Mouse (Mus musculus) frontal cortex, postnatal 14 days (tissue): ENCODE data around the gene Pla2g7.
"Not testable (repeated sequence)": the region's sequence is repeated elsewhere in the genome, so short reads cannot be mapped to it uniquely, and the experiment has no call there.

Experiments used
- DNase-seq, 2 experiments: peaks; one replicate each; pipeline ENCODE4 v3.0.0; 2022; ENCODE audit warnings: low spot score in 2 of 2

Gene Pla2g7

DNA sequence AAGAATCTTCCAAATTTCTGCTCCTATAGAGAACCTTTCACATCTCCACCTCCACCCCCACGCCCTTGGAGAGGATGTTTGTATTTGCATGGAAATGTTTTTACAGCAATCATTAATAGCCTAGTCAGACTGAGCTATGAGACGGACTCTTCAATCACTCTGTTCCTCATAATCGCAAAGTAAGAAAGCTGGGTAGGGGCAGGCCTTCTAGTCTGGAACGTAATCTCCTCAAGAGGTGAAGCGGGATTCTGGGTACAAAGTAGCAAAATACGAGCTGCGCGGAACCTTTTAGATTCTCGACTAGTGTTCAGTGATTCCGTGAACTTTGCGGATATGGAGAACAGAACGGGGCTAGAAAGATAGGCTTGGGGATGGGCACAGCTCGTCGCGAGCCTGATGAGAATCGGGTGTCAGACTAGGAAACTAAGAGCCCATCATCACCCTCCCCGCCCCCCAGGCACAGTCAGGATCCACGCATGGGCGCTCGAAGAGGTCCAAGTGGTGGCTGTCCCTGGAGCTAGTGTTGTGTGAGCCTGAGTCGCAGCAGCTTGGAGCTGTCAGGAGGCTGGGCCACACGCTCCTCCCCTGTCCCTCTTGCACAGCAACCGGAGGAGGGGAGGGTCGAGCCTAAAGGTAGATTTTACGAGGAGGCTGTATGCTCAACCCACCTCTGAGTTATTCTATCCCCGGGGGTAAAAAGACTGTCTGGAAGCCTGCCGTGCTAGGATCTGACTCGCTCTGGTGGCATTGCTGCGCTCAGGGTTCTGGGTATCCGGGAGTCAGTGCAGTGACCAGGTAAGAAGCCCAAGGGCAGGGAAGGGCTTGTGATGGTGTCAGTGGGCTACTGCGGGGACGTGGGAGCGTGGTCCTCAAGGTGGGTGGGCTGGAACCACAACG lies at the start of gene Pla2g7:
Gene Pla2g7 (plus strand): TSS at position 107 of the 897 bp plus-strand sequence.
- DNase-seq, result peak; percentile 24 to 39

DNA sequence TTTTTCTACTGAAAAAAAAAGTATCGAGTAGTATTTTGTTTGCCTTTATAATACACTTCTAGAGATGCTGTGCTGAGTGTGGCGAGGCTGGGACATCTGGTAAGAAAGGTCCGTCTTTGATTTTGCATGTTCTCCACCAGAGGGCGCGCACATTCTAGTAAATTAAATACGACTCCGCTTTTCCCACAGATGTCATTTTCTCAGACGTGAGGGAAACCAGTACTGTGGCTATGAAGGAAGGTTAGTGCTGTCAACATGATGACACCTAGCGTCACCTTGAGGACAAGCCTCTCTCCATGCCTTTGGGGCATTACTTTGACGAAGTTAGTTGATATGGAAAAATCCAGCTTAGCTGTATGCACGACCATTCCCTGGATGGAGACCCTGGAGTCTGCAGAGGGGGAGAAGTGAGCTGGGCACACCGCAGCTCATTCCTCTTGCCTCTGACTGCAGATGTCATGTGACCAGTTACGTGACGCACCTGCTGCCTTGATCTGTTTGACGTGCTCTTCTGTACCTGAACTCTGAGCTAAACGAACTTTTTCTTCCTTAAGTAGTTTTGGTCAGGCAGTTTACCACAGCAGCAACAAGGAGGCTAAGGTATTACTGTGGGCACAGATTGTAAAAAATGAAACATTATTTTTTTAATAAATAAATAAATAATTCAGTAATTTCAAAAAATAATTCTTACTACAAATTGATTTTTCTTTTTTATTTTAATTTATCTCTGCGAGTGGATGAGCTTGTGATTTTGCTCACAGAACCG lies 49.1 kb upstream of the Pla2g7 start:
- peak; percentile 10 to 62 for DNase-seq

DNA sequence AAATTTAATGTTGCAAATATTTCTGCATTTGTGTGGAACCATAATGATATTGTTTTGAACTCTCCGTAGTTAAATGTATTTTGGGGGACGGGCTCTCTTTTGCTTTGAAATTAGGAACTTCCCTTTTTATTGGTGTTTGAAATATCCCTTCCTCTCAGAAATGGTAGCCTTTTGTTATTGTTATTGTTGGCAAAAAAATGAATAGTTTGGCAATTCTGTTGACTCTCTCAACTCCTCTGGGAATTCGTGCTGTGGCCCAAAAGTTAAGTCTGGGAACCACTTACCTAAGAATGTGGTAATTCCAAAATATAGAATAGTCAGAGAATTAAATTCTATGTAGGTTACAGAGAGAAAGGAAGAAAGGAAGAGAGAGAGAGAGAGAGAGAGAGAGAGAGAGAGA lies 47.7 kb upstream of the Pla2g7 start:
- DNase-seq, result no peak

DNA sequence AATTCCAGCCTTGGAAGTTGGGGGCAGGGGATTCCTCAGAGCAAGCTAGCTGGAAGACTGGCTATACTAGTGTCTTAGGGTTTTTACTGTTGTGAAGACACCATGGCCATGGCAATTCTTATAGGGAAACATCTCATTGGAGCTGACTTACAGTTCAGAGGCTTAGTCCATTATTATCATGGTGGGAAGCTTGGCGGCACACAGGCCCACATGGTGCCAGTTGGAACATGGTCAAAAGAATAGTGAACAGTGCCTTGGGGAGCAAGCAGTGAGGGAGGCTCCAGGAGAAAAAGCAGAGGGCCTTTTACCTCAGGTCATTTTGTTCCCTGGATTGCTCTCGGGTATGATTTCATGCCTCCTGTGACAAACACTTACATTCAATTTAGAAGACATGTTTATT lies 37.4 kb upstream of the Pla2g7 start:
- DNase-seq, result no peak

DNA sequence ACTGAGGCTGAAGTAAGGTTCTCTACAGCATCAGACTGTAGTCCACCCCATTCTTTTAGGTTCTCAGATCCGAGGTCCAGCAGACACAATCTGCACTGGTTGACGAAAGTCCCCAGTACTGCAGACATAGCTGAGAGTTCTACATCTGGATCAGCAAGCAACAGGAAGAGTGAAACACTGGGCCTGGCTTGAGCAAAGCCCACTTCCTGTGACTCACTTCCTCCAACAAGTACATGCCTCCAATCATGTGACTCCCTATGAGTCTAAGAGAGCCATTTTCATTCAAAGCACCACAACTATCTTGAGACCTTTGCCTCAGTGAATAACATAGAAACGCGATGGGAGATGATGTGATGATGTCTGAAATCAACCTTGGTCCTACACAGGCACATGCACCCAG lies 36.7 kb upstream of the Pla2g7 start:
- DNase-seq, result no peak

DNA sequence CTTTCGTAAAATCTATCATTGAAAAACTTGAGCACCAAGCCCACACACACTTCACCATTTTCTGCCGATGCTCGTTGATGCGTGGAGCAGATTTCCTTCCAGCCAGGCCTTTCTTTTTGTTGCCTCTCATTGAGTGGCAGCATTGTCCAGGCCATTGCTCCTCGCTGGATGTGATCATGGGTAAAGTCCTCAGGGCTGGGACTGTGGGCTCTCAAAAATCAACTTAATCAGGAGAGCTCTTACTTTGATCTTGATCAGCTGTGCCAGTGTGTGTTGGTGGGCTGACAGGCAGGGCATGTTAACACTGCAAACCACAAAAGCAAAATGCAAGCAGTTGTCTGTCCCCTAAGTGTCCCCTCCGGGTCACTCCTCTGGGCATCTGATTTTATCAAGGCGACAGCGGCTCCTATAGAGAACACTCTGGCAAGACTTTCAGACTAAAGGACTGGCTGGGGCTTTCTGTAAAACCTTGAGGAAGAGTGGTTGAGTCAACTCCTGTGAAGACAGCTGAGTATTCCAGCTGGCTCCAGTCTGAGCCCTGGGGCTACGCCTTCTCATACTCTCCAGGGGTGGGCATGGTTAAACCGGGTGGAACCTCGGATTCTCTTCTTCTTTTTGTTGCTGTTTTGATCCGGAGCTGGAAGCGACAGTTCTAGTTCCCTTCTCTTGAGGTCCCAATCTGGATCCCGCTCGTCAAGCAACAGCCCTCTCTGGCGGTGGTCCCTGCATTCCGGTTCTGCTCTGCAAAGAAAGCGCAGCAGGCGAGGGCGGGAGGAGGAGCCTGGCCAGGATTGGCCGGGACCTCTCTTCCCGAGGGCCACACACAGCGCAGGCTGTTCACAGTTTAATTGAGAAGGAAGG lies 33.3 kb upstream of the Pla2g7 start:
- peak; percentile 5 to 15 for DNase-seq

DNA sequence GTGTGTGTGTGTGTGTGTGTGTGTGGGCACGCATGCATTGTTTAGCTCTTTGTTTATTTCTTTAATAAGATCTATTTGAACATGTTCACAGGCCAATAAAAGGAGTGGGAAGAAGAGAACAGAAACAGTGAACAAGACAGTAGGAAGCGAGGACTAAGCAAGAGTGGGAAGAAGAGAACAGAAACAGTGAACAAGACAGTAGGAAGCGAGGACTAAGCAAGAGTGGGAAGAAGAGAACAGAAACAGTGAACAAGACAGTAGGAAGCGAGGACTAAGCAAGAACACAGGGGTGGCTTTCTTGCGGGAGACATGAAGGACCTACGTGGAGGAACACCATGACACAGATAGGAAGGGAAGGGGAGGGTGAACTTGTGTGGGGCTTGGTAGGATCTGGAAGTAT lies 31.1 kb upstream of the Pla2g7 start:
- not testable (repeated sequence) for DNase-seq

DNA sequence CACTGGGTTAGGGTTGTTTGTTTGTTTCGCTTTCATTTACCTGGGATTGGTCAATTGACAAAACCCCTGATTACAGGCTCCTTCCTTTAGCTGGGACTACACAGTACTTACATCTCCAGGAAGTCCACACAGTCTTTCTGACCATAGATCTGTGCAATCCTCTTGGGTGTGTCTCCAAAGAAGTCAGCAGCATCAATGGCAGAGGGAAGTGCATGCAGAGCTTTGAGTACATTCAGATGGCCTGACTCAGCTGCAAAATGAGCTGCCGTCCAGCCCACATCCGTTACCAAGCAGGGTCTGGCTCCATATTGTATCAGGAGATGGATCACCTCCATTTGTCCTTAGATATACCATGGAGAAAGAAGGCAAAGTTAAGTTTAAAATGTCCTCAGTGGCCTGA lies 29.1 kb upstream of the Pla2g7 start:
- no peak for DNase-seq

DNA sequence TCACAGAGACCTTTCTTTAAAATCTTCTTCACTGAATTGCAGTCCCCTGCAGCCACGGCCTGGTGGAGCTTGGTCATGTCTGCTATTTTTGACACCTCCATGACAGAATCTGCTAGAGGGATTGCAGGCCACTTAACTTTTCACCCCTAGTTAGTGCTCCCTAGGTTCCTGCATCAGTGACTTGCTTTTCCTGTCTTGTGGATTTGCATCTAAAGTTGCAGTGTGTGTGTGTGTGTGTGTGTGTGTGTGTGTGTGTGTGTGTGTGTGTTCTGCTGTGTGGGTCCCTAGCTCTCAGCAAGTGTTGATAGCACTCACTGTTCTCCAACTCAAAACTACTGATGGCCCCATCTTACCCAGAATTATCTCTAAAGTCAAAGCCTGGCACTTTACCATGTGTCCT lies 24.4 kb upstream of the Pla2g7 start, which contains the start of gene Ankrd66:
Gene Ankrd66 (minus strand): TSS at position 101 of the 400 bp plus-strand sequence.
- no peak for DNase-seq

DNA sequence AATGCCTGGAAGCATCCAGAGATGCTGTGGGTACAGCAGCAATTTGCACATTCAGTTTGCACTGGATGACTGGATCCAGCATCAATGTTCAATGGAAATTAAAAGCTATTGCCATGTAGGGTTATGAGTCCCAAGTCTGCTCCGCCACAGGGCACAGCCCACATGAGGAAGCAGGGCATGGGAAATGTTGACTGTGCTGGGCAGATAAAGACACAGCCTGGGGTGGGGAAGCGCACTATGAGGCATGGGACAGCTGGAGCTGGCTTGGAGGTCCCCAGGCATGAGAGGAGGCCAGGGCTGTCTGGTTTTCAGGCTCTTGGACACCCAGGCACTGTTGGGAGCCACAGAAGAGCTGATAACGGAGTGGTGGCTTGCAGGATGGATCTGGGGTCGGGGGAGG lies 23.9 kb upstream of the Pla2g7 start:
- no peak for DNase-seq

DNA sequence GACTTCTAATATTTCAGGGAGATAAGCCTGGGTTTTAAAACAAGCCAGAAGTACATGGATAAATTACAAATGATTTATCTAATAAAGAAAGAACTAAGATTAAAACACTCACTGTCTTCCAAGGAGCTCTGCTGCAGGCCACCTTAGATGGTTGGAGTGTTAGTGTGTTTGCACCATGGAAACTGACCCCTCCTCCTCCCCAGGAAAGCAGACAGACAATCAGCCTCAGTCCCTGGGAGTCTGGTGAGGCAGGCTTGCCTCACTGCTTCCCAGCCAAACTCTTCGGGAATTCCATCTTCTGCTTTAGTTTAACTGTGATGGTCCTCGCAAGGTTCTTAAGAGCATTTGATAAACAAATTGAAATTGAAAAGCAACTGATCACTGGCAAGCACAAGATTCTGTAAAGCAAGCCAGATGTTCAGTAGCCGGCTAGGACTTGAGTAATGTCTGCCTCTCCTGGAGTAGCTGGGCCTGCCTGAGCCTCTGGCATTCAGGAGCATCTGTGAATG lies 16.7 kb upstream of the Pla2g7 start:
- DNase-seq, result no peak

DNA sequence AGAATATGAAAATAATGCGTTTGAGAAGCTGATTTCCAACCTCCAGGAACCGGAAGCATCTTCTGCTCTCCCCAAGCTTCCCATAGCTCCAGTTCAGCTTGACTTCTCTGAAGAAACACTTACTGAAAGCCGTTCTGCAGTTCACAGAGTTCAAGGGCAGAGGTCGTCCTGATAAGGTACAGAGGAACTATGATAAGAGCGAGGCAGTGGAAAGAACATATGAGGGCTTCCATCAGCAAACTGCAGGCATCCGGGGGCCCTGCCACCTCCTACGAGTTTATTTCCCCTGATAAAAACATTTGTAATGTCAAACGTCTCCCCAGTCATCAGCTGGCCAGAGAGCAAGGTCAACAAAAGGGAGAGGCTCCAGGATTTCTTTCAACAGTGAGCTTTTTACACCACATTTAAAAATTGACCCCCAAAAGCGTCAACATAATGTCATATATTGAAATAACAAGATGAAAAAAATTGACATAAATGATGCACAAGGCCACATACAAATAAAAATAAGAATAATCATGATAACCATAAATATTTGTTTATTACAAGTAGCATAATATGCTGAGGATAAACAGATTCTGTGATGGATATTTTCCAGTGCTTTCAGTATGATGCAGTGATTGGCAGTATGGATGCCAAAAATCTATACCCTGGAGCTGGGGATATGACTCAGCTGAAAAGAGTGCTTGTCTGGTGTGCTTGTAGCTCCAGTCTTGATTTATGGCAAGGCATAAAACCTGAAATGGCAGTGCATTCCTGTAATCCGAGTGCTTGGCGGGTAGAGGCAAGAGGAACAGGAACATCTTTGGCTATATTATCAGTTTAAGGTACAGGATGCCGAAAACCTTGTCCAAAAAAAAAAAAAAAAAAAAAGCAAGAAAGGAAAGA lies 13.1 kb upstream of the Pla2g7 start:
- no peak for DNase-seq

DNA sequence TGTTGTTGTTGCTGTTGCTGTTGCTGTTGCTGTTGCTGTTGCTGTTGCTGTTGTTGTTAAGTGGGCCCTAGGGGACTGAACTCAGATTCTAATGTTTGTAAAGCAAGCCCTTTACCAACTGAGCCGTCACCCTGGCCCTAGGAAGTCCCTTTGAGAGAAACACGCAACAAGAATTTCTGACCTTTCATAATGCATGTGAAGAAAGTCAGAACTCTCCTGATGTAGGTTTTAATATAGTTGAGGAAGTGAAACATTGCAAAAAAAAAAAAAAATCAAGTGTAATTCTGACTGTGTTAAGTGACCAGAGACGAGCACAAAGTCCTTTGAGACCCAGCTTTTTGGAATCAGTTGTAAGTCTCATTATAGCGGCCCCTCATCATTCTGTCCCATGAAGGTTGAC lies 10.8 kb upstream of the Pla2g7 start:
- no peak for DNase-seq

DNA sequence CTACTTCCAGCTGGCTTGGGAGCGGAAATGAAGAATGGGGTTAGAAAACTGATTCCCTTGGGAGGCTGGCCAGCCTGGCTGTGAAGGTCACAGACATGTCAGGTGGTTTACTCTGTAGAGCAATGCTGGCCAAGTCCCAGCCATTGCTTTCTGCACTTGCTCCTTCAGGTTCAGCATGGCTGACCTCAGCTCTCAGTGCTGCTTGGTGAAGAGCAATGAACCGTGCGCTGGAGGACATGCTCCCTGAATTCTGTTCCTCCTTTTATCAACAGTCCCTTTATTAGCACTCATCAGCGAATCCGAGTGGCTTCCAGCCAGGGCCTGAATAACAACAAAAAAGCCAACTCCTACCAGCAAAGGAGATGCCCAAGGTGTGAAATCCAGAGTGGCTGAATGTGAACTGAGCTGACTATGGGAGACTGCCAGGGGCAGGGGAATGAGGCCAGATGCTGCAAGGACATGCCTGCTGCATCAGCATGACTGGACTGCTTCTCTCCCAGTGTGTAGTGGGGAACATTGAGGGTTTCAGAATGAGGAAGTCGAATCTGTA lies 10.3 kb upstream of the Pla2g7 start:
- DNase-seq, result peak; percentile 20 to 52

DNA sequence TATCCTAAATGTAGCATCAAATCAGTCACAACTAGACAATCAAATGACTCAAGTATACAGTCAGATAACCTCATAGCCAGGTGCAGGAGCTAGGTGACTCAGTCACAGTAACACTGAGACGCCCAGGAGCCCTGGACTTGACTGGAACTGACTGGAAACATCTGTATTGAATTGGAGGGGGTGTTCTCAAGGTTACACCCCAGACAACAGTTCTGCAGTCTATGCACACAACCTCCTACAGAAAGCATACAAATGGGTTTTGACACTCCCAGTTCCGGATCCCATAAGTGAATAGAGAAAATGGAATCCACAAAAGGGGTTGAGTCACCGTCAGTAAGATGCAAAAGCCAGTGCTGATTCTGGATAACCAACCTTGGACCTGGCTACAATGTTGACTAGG lies 9.2 kb upstream of the Pla2g7 start:
- no peak for DNase-seq

DNA sequence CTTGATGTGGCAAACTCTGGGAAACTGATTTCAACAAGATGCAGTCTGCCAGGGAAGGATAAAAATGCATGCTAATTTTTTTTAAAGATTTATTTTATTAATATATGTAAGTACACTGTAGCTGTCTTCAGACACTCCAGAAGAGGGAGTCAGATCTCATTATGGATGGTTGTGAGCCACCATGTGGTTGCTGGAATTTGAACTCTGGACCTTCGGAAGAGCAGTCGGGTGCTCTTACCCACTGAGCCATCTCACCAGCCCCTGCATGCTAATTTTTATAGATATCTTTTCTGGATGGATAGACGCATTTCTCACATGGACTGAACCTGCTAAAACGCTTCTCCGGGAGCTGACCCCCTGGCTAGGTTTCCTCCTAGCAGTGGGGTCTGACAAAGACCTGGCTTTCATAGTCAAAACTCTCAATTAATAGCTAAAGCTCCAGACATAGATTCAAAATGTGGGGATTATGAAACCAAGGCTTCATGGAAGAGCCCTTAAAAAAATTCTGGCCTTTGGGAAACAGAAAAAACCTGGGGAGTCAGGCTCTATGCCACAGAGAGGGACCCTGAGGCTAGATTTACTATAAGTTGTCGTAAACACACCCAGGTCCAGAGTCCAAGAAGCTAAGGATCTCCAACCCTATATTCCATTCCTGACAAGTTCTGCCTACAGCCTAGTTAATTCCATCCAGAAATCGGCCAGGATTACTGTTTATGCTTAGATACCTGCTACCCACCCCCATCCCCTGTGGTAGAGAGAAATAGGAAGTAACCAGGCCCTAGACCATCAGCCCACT lies 4.5 kb upstream of the Pla2g7 start:
- DNase-seq, result no peak

DNA sequence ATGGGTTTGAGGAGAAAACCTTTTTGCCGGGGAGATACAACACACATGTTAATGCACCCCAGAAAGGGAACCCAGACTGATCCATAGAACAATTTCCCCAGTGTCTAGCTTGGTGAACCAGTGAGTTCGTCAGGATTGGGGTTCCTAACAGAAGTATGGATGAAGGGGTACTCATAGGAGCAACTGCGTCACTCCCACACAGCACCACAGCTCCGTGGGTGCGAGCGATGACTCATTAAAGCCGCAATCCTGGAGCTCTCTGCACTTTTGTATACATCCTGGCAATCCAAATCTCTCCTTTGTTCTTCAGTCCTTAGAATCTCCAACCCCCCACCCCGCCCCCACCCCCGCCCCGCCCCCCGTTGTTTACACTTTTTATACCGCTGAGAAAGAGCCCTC lies 306 bp upstream of the Pla2g7 start:
- DNase-seq, result no peak

DNA sequence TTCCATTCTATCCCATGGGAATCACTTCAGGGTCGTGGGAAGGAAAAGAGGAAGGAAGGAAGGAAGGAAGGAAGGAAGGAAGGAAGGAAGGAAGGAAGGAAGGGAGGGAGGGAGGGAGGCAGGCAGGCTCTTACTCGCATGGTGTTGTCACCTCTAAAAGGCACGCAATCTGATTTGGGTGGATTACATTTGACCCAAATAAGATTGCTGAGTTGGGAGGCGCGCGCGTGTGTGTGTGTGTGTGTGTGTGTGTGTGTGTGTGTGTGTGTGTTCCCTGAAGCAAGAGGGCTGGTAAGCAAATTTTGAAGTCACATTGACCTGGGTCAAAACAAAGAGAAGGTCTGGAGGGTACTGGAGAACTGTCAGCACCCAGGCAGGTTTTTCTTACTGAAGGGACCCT lies 1.4 kb downstream of the Pla2g7 start:
- no peak for DNase-seq

DNA sequence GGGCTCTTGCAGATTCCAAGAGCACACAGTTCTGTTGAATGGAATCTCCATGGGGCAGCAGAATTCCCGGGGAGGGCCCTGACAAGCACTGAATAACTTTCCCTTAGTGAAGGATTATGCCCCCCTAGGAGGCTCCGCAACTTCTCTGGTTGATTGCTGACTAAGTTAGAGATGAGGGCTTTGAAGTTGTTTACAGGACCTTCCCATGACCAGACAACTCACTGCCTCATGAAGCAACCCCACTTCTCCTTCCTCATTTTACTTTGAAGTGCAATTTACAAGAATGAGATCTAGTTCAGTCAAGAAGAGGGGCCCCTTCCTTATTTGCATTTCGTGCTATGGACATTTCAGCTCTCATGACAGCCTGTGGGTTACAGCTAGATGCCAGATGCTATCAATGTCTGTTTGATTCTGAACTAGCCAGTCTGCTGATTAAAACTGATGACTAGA lies 5.8 kb downstream of the Pla2g7 start:
- no peak for DNase-seq

DNA sequence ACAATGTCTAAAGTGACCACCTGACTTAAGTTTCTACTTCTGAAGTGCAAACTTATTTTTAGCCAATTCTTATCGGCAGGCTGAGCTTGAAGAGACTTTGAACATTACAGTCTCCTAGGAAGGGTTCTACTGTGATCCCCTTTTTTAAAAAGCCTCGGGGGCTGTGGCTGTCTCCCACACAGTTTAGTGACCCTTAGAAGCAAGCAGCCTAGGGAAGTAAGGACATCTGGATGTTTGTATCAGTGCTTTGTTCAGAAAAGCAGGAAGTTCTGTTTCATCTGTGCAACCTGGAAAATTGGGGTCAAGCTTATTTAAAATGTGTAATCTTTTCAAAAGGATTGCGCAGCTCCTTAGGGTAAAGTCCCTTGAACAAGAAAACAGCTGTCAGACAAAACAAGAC lies 12.6 kb downstream of the Pla2g7 start:
- no peak for DNase-seq
